Mouse (Mus musculus): ENCODE results near the gene Dus2. TPM values are rescaled to one million over a fixed set of nuclear protein-coding genes. Genes with fewer than 3 reads are reported as not detected.

Dus2 gene
- polyA plus RNA-seq, 1 experiment from 2014 or later: 21.4 TPM

DNA sequence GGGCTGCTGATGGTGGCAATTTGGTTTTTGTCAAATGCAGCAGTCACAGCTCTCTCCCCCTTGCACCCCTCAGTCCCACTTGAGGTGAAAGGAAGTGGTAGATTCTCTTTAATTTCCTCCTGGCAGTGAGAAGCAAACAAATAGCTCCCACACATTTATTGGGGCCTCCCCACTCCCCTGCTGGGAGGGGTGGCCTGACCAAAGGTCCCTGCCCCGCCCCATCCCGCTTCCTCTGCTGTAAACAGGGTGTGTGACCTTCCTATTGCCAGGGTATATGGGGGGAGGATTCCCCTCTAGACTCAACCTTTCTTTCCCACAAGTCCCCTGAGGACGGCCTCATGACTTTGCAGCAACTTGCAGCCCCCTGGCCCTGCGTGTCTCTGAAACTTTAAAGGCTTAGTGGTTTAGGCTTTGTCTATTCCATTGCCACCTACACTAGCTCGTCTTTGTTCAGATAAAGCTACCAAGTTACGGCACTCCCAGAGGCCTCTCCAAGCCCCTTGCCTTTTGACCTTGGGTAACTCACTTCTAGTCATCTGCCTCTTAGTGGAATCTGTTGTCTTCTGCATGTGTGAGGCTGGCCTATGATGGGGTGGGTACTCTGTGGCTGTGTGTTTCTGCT, 63.2 kb downstream of the Dus2 start:
- no peak overlapping the region for H3K27ac ChIP-seq (replicated peaks)
- H3K36me3 ChIP-seq: peaks cover 44% of the 10 kb centered on the region
- no peaks in the 10 kb centered on the region for H3K27me3 ChIP-seq (ENCODE audit: low read depth, poor library complexity, severe bottlenecking)
- no peak for DNase-seq (ENCODE audit: low spot score)
- WGBS: 76% methylated on average over 6 of the region's 6 CpGs
- no peaks in the 10 kb centered on the region for H3K9me3 ChIP-seq (replicated peaks)
- peaks cover 11% of the 10 kb centered on the region for H3K4me1 ChIP-seq
- H3K4me3 ChIP-seq: no peak overlapping the region

DNA sequence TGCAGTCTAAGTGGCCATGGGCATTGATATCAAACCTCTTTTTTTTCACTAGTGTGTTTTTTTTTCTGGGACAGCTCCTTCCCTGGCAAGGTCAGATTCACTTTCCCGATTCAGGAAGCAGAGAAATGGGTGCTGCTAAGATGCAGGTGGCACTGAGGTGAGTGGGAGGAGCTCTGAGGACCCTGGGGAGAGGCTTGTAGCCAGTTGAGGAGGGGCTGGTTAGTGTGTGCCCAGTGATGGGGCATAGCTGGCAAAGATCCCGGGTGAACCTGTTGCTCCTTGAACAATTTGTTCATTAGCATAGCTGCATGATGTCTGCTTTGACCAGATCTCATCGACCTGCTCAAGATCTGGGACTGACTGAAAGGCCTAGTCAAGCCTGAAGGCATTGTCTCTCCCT, 63.9 kb downstream of the Dus2 start:
- Histone ChIP-seq H3K9me3 (replicated peaks) (no peaks in the 10 kb centered on the region), H3K36me3 (peaks cover 44% of the 10 kb centered on the region), H3K27ac (replicated peaks) (no peak overlapping the region), H3K4me1 (peaks cover 11% of the 10 kb centered on the region), H3K27me3 (ENCODE audit: low read depth, poor library complexity, severe bottlenecking) (no peaks in the 10 kb centered on the region), H3K4me3 (no peak overlapping the region)
- 53% methylated on average over 3 of the region's 3 CpGs for WGBS
- DNase-seq (ENCODE audit: low spot score): no peak

DNA sequence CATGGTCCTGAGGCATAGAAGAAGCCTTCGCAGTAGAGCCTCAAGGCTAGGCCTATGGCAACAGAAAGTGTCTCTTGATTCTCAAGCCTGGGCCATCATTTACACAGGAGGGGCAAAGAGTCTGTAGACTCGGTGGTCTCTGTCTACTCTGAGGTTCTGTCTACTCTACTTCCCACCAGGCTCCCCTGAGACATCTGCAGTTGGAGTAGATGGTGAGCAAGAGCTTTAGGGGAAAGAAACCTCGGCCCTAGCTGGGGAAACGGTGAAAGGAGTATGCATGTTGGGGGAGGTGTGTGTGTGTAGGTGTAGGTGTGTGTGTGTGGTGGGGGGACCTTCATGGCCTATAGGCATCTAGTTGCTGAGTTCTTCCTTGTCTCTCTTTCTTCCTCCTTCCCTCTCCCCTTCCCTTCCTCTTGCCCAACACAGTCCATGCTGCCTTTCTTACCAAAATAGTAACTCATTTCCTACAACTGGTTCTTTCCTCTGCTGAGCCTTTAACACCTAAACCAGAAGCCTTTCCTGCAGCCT, 65.4 kb downstream of the Dus2 start:
- WGBS: 86% methylated on average over 4 of the region's 4 CpGs
- Histone ChIP-seq H3K27ac (replicated peaks) (no peak overlapping the region), H3K27me3 (ENCODE audit: low read depth, poor library complexity, severe bottlenecking) (no peaks in the 10 kb centered on the region), H3K4me3 (no peak overlapping the region), H3K36me3 (peaks cover 29% of the 10 kb centered on the region), H3K4me1 (peaks cover 23% of the 10 kb centered on the region), H3K9me3 (replicated peaks) (no peaks in the 10 kb centered on the region)
- no peak for DNase-seq (ENCODE audit: low spot score)

GRCm38 (mm10) chr8:106058731-106059612, 67.8 kb downstream of the Dus2 start, which contains the start of gene Nfatc3:
TSS of gene Nfatc3 (plus strand) at chr8:106058840.
- Histone ChIP-seq H3K36me3 (peaks cover 5% of the 10 kb centered on the region), H3K4me1 (peaks cover 33% of the 10 kb centered on the region), H3K27ac (replicated peaks) (peak within 1 kb of the TSS; percentile 95), H3K4me3 (peak within 1 kb of the TSS; percentile 91), H3K9me3 (replicated peaks) (no peaks in the 10 kb centered on the region), H3K27me3 (ENCODE audit: low read depth, poor library complexity, severe bottlenecking) (no peaks in the 10 kb centered on the region)
- 2% methylated on average over 52 of the region's 52 CpGs for whole genome bisulfite sequencing
- DNase-seq (ENCODE audit: low spot score): peak; percentile 95

GRCm38 (mm10) chr8:106059613-106060371, 68.7 kb downstream of the Dus2 start:
- H3K4me1 ChIP-seq: peaks cover 33% of the 10 kb centered on the region
- peak; percentile 78 for DNase-seq (ENCODE audit: low spot score)
- no peaks in the 10 kb centered on the region for H3K9me3 ChIP-seq (replicated peaks)
- H3K27ac ChIP-seq (replicated peaks): peak overlapping the region; percentile 95
- H3K4me3 ChIP-seq: peak overlapping the region; percentile 91
- no peaks in the 10 kb centered on the region for H3K27me3 ChIP-seq (ENCODE audit: low read depth, poor library complexity, severe bottlenecking)
- under 1% methylated on average over 83 of the region's 83 CpGs for WGBS
- no peaks in the 10 kb centered on the region for H3K36me3 ChIP-seq

- no peaks in the 10 kb centered on the region for H3K36me3 ChIP-seq
- 11% methylated on average over 3 of the region's 3 CpGs for WGBS
- peak overlapping the region; percentile 91 for H3K4me3 ChIP-seq
- peaks cover 33% of the 10 kb centered on the region for H3K4me1 ChIP-seq
- H3K9me3 ChIP-seq (replicated peaks): no peaks in the 10 kb centered on the region
- no peak overlapping the region for H3K27ac ChIP-seq (replicated peaks)
- no peak for DNase-seq (ENCODE audit: low spot score)
- no peaks in the 10 kb centered on the region for H3K27me3 ChIP-seq (ENCODE audit: low read depth, poor library complexity, severe bottlenecking)
Observed at GRCm38 (mm10) chr8:106060521-106060920, 69.4 kb downstream of the Dus2 start.

DNA sequence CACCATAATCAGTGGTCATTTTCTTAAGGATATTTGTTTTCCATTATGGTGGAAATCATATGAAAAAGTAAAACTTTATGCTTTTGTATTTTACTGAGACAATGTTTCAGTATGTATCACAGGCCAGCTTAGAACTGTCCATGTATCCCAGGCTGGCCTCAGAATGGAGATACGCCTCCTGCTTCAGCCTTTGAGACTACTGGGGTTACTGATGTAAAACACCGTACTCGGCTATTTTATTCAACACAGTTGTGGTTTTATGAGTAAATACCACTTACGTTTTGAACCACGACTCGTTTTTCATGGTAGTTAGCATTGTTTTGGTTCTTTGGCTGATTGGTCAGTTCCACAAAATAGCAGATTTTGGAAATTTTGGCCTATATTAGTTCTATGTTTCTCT, 70.5 kb downstream of the Dus2 start:
- DNase-seq (ENCODE audit: low spot score): no peak
- H3K27ac ChIP-seq (replicated peaks): no peak overlapping the region
- H3K36me3 ChIP-seq: no peaks in the 10 kb centered on the region
- H3K4me3 ChIP-seq: peak overlapping the region; percentile 91; the same call in 1 of the 2 replicates
- no peaks in the 10 kb centered on the region for H3K27me3 ChIP-seq (ENCODE audit: low read depth, poor library complexity, severe bottlenecking)
- H3K9me3 ChIP-seq (replicated peaks): no peaks in the 10 kb centered on the region
- 90% methylated on average over 6 of the region's 6 CpGs for WGBS
- peaks cover 33% of the 10 kb centered on the region for H3K4me1 ChIP-seq

DNA sequence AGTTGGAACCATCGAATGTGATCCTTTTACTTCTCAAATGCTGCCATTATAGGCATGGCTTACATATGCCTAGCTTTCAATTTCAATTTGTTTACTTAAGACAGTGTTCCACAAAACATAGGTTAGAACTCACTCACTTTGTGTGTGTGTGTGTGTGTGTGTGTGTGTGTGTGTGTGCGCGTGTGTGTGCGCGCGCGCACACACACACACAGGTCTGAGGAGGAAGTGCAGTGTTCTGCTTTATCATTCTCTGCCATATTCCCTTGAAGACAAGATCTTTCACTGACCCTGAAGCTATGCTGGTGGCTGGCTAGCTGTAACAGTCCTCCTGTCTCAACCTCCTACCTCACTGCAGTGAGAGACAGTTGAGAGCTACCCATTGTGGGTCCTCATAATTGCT, 71.9 kb downstream of the Dus2 start:
- 90% methylated on average over 7 of the region's 7 CpGs for WGBS
- no peak overlapping the region for H3K4me3 ChIP-seq
- no peaks in the 10 kb centered on the region for H3K27me3 ChIP-seq (ENCODE audit: low read depth, poor library complexity, severe bottlenecking)
- H3K27ac ChIP-seq (replicated peaks): no peak overlapping the region
- no peaks in the 10 kb centered on the region for H3K36me3 ChIP-seq
- H3K4me1 ChIP-seq: peaks cover 31% of the 10 kb centered on the region
- DNase-seq (ENCODE audit: low spot score): no peak
- H3K9me3 ChIP-seq (replicated peaks): no peaks in the 10 kb centered on the region

GRCm38 (mm10) chr8:106066721-106067120, 75.6 kb downstream of the Dus2 start:
- no peaks in the 10 kb centered on the region; the same call in 1 of the 2 replicates for H3K36me3 ChIP-seq
- H3K9me3 ChIP-seq (replicated peaks): no peaks in the 10 kb centered on the region
- peaks cover 8% of the 10 kb centered on the region for H3K4me1 ChIP-seq
- no peak overlapping the region for H3K4me3 ChIP-seq
- no peaks in the 10 kb centered on the region for H3K27me3 ChIP-seq (ENCODE audit: low read depth, poor library complexity, severe bottlenecking)
- no peak overlapping the region for H3K27ac ChIP-seq (replicated peaks)
- 97% methylated on average over 2 of the region's 2 CpGs for WGBS
- DNase-seq (ENCODE audit: low spot score): no peak

DNA sequence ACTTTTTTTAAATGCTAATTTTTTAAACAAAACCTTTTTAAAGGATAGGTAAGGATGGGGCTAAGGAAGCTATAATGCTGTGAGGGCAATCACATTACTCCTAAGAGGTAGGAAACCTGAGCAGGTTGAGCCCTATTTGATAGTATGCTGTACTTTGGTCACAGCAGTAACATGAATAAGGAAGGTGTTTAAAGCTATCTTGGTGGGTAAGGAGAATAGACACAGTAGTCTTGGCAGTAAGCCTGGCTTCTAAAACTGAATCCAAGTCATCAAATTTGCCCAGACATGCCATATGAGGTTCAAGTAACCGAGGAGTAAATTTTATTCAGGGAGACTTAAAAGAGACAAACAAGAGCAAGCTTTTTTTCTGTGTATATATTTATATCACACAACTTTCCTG, 78.4 kb downstream of the Dus2 start:
- Histone ChIP-seq H3K9me3 (replicated peaks) (no peaks in the 10 kb centered on the region), H3K36me3 (no peaks in the 10 kb centered on the region; the same call in 1 of the 2 replicates), H3K27ac (replicated peaks) (no peak overlapping the region), H3K27me3 (ENCODE audit: low read depth, poor library complexity, severe bottlenecking) (no peaks in the 10 kb centered on the region), H3K4me1 (no peaks in the 10 kb centered on the region), H3K4me3 (no peak overlapping the region)
- WGBS: 91% methylated on average over 1 of the region's 1 CpGs
- no peak for DNase-seq (ENCODE audit: low spot score)

GRCm38 (mm10) chr8:106072113-106072512, 81.0 kb downstream of the Dus2 start:
- Histone ChIP-seq H3K36me3 (peaks cover 2% of the 10 kb centered on the region), H3K4me1 (no peaks in the 10 kb centered on the region), H3K9me3 (replicated peaks) (no peaks in the 10 kb centered on the region), H3K4me3 (no peak overlapping the region), H3K27me3 (ENCODE audit: low read depth, poor library complexity, severe bottlenecking) (no peaks in the 10 kb centered on the region), H3K27ac (replicated peaks) (no peak overlapping the region)
- no peak for DNase-seq (ENCODE audit: low spot score)

GRCm38 (mm10) chr8:106074236-106074635, 83.1 kb downstream of the Dus2 start:
- DNase-seq (ENCODE audit: low spot score): no peak
- Histone ChIP-seq H3K4me3 (no peak overlapping the region), H3K36me3 (peaks cover 15% of the 10 kb centered on the region), H3K27ac (replicated peaks) (no peak overlapping the region), H3K27me3 (ENCODE audit: low read depth, poor library complexity, severe bottlenecking) (no peaks in the 10 kb centered on the region), H3K4me1 (no peaks in the 10 kb centered on the region), H3K9me3 (replicated peaks) (no peaks in the 10 kb centered on the region)
